Mouse (Mus musculus): ENCODE measurements at regions not wholly inside any gene's neighbourhood (a gene's known extent, or its start where the extent isn't known, plus 50 kb on each side); places are given as distances from the start of the nearest gene placed in this dataset.
A peak's percentile ranks its signal among the peaks of the same experiment; 100 is the strongest.

- Histone ChIP-seq H3K36me3 (ENCODE audit: control insufficient read depth, insufficient read depth, low read length) (no peaks in the 10 kb centered on the region), H3K4me3 (ENCODE audit: insufficient read depth, low read depth, low read length) (no peak overlapping the region), H3K79me2 (ENCODE audit: control insufficient read depth, insufficient read depth, low read length) (no peaks in the 10 kb centered on the region), H3K9ac (ENCODE audit: low read depth, low read length) (no peak overlapping the region), H3K4me1 (ENCODE audit: control insufficient read depth, insufficient read depth, low read length) (no peaks in the 10 kb centered on the region), H3K27me3 (ENCODE audit: control insufficient read depth, insufficient read depth, low read length) (no peaks in the 10 kb centered on the region), H3K27ac (replicated peaks; ENCODE audit: insufficient read depth, low read depth, low read length) (no peak overlapping the region)
- WGBS, result 46% methylated on average over 9 of the region's 9 CpGs
- TF ChIP-seq POLR2A (IDR thresholded peaks at IDR 0.05; ENCODE audit: extremely low read depth, insufficient read depth, low read length) (no peak), CTCF (IDR thresholded peaks at IDR 0.05; ENCODE audit: low read depth, low read length) (no peak)
- DNase-seq (ENCODE audit: extremely low read depth, low read depth, low spot score), result peak; percentile 0
Observed at GRCm38 (mm10) chr11:54181696-54182323, 67.7 kb downstream of the Csf2 start.

All from liver, adult 2 months (tissue).